Mouse (Mus musculus) CH12.LX (cell line): ENCODE data around the gene Prodh2. TPM values are rescaled to one million over a fixed set of nuclear protein-coding genes. Genes with fewer than 3 reads are reported as not detected.
A peak's percentile ranks its signal among the peaks of the same experiment; 100 is the strongest.

Source experiments
- DNase-seq: peaks from one replicate; pipeline ENCODE4 v3.0.0-alpha.2; 2013; ENCODE audit errors: extremely low read depth
- H3K27ac ChIP-seq: 2 replicates; pipeline ENCODE4 v1.5.1; 2012; ENCODE audit warnings: low read depth, mild to moderate bottlenecking, control low read depth, moderate library complexity; ENCODE audit not compliant: insufficient read depth
- H3K27me3 ChIP-seq: replicated peaks from 2 replicates; pipeline ENCODE3; 2012; ENCODE audit warnings: inconsistent platforms
- H3K36me3 ChIP-seq, 2 experiments: replicated peaks in 1 of 2; 2 replicates each; pipeline versions ENCODE3 to v1.6.1; 2012; ENCODE audit warnings: inconsistent platforms in 1 of 2, low read length in 1 of 2, mild to moderate bottlenecking in 1 of 2, mixed read lengths in 1 of 2, moderate library complexity in 1 of 2; ENCODE audit not compliant: control insufficient read depth in 1 of 2, insufficient read depth in 1 of 2
- H3K4me1 ChIP-seq, 2 experiments: 2 replicates each; pipeline ENCODE4 v1.6.1; 2012; ENCODE audit warnings: inconsistent platforms in 1 of 2, moderate library complexity in 1 of 2; ENCODE audit not compliant: insufficient read depth in 2 of 2, control insufficient read depth in 1 of 2
- H3K4me2 ChIP-seq: 2 replicates; pipeline ENCODE4 v1.6.1; 2012; ENCODE audit warnings: low read depth, mild to moderate bottlenecking, control low read depth; ENCODE audit not compliant: poor library complexity, insufficient read depth, severe bottlenecking
- H3K4me3 ChIP-seq, 3 experiments: fragments of 150-350 bp in 1 of 3; sonication (generic) in 1 of 3; replicated peaks in 1 of 3; 2 replicates each; pipeline versions ENCODE3 to v1.5.1; 2011 to 2012; ENCODE audit warnings: low read depth in 2 of 3, low read length in 2 of 3, mild to moderate bottlenecking in 2 of 3, moderate library complexity in 2 of 3, control low read depth in 1 of 3, improper control_type of control experiment in 1 of 3, inconsistent platforms in 1 of 3, mixed read lengths in 1 of 3; ENCODE audit not compliant: poor library complexity in 1 of 3
- H3K79me2 ChIP-seq: replicated peaks from 2 replicates; pipeline ENCODE4 v1.6.1; 2012; ENCODE audit warnings: mild to moderate bottlenecking, moderate library complexity; ENCODE audit not compliant: control insufficient read depth, poor library complexity, insufficient read depth, severe bottlenecking; ENCODE audit errors: extremely low read depth
- H3K9ac ChIP-seq: 2 replicates; pipeline ENCODE4 v1.6.1; 2012; ENCODE audit warnings: low read depth, mild to moderate bottlenecking, control low read depth, moderate library complexity; ENCODE audit not compliant: insufficient read depth
- H3K9me3 ChIP-seq: replicated peaks from 2 replicates; pipeline ENCODE3; 2012; ENCODE audit warnings: low read length, inconsistent platforms, mixed read lengths
- CTCF ChIP-seq, 2 experiments: IDR thresholded peaks in 1 of 2; conservative IDR thresholded peaks in 1 of 2; 2 replicates each; pipeline ENCODE4 v1.5.1; 2011 to 2012; ENCODE audit warnings: low read depth in 2 of 2, low read length in 2 of 2, improper control_type of control experiment in 1 of 2, inconsistent platforms in 1 of 2, mild to moderate bottlenecking in 1 of 2, moderate library complexity in 1 of 2
- E2F4 ChIP-seq: IDR thresholded peaks from 2 replicates; pipeline ENCODE4 v1.6.1; 2011; ENCODE audit warnings: low read depth, low read length, improper control_type of control experiment; ENCODE audit not compliant: insufficient replicate concordance
- ELF1 ChIP-seq: IDR thresholded peaks from 2 replicates; pipeline ENCODE4 v1.6.1; 2014; ENCODE audit warnings: low read depth, mild to moderate bottlenecking, inconsistent platforms, low read length, improper control_type of control experiment
- ETS1 ChIP-seq: conservative IDR thresholded peaks from 2 replicates; pipeline ENCODE4 v1.6.1; 2012; ENCODE audit warnings: low read depth, mild to moderate bottlenecking, inconsistent platforms, low read length, improper control_type of control experiment, moderate library complexity
- GABPA ChIP-seq: IDR thresholded peaks from 2 replicates; pipeline ENCODE4 v1.6.1; 2012; ENCODE audit warnings: low read depth, low read length, improper control_type of control experiment, inconsistent platforms; ENCODE audit not compliant: insufficient replicate concordance
- MAFK ChIP-seq: IDR thresholded peaks from 2 replicates; pipeline ENCODE4 v1.6.1; 2011; ENCODE audit warnings: low read length, improper control_type of control experiment; ENCODE audit not compliant: insufficient replicate concordance
- MAX ChIP-seq: IDR thresholded peaks from 2 replicates; pipeline ENCODE4 v1.6.1; 2011; ENCODE audit warnings: low read length, improper control_type of control experiment
- MAZ ChIP-seq: IDR thresholded peaks from 2 replicates; pipeline ENCODE4 v1.6.1; 2012; ENCODE audit warnings: low read depth, mild to moderate bottlenecking, inconsistent platforms, low read length, improper control_type of control experiment, moderate library complexity
- MYC ChIP-seq: IDR thresholded peaks from 2 replicates; pipeline ENCODE4 v1.6.1; 2011; ENCODE audit warnings: low read depth, mild to moderate bottlenecking, improper control_type of control experiment, low read length
- NRF1 ChIP-seq: IDR thresholded peaks from 2 replicates; pipeline ENCODE4 v1.6.1; 2014; ENCODE audit warnings: low read depth, mild to moderate bottlenecking, inconsistent platforms, low read length, improper control_type of control experiment, moderate library complexity
- PAX5 ChIP-seq: IDR thresholded peaks from 2 replicates; pipeline ENCODE4 v1.6.1; 2012; ENCODE audit warnings: low read length, inconsistent platforms, mixed read lengths
- RAD21 ChIP-seq: IDR thresholded peaks from 2 replicates; pipeline ENCODE4 v1.6.1; 2011; ENCODE audit warnings: low read depth, mild to moderate bottlenecking, low read length, improper control_type of control experiment, moderate library complexity
- SIN3A ChIP-seq: IDR thresholded peaks from 2 replicates; pipeline ENCODE4 v1.6.1; 2012; ENCODE audit warnings: low read length, improper control_type of control experiment, inconsistent platforms
- SMC3 ChIP-seq: IDR thresholded peaks from 2 replicates; pipeline ENCODE4 v1.6.1; 2011; ENCODE audit warnings: low read depth, low read length, improper control_type of control experiment
- dilution Hi-C: fragments of 300-500 bp; cut with MboI; formaldehyde crosslinking; loops from 2 replicates; pipeline ENCODE4 v1.14.3; 2020; ENCODE audit warnings: low sequenced_read_pairs; ENCODE audit not compliant: extremely low pct_unique_long_range_greater_than_20kb, extremely low pct_ligation_motif_present
- in situ Hi-C: fragments of 300-500 bp; cut with MboI; formaldehyde crosslinking; loops from 3 replicates; pipeline ENCODE4 v1.14.3; 2019; ENCODE audit warnings: low sequenced_read_pairs, low pct_ligation_motif_present, low pct_unique_long_range_greater_than_20kb, mixed read lengths
- polyA plus RNA-seq: library from polyadenylated mRNA; unstranded; fragments of >175 nt; gene quantifications from 2 replicates; pipeline ENCODE4 v1.2.1, GENCODE M21; 2012; ENCODE audit warnings: low read depth; ENCODE audit not compliant: insufficient read length
- total RNA-seq, 2 experiments: library from RNA; depleted of rRNA; stranded (reverse); fragments of 300-350 nt in 1 of 2; fragments of >200 nt in 1 of 2; gene quantifications; 2 replicates each; pipeline ENCODE4 v1.2.3; 2012 to 2014

Gene Prodh2
- total and polyA plus RNA-seq, 3 experiments = not detected

DNA sequence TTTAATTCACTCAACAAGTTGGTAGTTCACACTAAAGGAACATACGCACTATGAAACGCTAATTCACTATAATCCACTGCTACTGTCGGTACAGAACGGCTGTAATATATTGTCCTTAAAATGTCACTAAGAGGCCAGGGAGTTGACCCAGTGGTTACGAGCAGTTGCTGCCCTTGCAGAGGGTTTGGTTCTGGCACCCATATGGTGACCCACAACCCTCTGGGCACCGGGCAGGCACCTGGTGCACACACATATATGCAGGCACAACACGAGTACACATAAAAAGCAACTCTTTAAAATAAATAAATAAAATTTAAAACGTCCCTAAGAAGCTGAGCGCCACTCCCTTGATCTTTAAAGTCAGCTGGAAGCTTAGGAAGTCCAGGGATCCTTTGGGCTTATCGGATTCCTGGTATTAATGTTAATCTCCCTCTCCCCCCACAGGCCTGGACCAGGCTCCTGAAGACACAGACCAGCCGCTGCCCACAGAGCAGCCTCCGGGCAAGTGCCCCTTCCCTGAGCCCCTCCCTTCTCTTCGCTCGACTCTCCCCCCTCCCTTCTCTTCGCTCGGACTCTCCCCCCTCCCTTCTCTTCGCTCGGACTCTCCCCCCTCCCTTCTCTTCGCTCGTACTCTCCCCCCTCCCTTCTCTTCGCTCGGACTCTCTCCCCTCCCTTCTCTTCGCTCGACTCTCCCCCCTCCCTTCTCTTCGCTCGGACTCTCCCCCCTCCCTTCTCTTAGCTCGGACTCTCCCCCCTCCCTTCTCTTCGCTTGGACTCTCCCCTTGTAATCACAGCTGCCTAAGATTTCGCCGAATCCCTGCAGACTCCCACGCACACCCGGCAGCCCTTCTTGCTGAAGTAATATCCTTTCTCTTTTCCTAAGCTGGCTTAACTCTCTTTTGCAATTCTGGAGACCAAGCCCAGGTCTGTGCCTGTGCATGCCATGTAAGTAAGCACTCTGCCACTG, 15.7 kb upstream of the Prodh2 start:
- peak overlapping the region; percentile 34 for H3K4me2 ChIP-seq
- no peaks in the 10 kb centered on the region for H3K36me3 ChIP-seq
- peaks cover 76% of the 10 kb centered on the region for H3K27me3 ChIP-seq
- TF ChIP-seq MAZ (0 out of 2 replicates have a peak, but pooled peaks have one; percentile 37), E2F4 (no peak)
- TF ChIP-seq, all 38 proteins: peak for 1
- in situ Hi-C loops = no loop called here
- DNase-seq = no peak
- dilution Hi-C loops = no loop called here
- Histone ChIP-seq H3K27ac (no peak overlapping the region), H3K9ac (no peak overlapping the region), H3K9me3 (no peaks in the 10 kb centered on the region), H3K79me2 (no peaks in the 10 kb centered on the region), H3K4me1 (no peaks in the 10 kb centered on the region), H3K4me3 (no peak overlapping the region)

DNA sequence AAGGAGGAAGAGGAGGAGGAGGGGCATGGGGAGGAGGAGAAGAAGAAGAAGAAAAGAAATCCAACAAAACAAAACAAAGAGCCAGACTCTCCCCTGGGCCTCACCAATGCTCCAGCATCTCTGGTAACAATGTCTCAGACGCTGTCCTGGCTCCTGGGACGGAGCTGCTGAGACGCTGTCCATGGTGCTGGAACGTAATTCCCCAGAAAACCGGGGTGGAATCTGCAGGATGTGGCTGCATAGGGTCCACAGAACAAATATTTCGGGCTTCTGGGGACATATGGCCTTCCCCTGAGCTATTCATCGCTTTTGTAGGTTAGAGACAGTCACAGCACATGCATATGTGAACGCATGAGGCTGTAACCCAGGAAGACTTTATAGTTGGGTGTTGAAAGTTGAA, 9.2 kb upstream of the Prodh2 start:
- Histone ChIP-seq H3K27me3 (peaks cover 76% of the 10 kb centered on the region), H3K4me3 (no peak overlapping the region), H3K79me2 (no peaks in the 10 kb centered on the region), H3K27ac (no peak overlapping the region), H3K9me3 (peaks cover 9% of the 10 kb centered on the region), H3K36me3 (no peaks in the 10 kb centered on the region), H3K4me1 (no peaks in the 10 kb centered on the region), H3K9ac (no peak overlapping the region), H3K4me2 (no peak overlapping the region)
- in situ Hi-C loops = no loop called here
- DNase-seq = no peak
- dilution Hi-C loops = no loop called here
- no peak for TF ChIP-seq ELF1
- no peak for TF ChIP-seq PAX5
- TF ChIP-seq SIN3A = no peak
- TF ChIP-seq GABPA = no peak

DNA sequence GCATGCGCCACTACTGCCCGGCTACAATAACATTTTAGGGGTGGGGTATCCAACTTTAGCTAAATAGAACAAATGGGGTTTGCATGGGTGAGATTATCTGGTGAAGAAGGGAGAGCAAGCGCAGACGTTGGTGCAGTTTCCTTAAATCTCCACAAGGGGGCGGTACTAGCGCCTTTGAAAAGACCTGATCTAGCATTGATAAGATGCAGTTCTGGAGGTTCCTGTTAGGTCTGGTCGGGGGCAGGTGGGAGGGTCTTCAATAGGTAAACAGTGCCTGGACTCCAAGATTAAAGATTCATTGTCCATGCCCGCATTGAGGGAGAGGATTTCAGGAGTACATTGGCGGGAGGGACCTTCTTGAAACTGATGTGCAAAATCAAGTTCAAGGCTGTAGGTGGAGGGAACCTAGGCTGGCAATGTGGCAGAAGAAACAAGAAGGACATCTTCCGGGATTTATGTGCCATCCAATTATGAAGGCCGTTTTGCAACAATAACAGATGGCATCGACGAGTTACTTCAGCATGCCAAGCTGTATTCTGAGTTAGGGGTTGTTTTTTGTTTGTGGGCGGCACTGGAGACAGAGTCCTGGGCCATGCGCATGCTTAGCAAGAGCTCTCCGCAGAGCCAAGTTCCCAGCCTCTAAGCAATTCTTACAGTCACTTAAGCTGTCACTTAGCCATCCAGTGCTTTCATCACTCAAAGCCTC, 3.0 kb upstream of the Prodh2 start:
- dilution Hi-C loops (no loop called here), in situ Hi-C loops (loop anchor here (10.0 kb wide), 1 partner anchor 46 kb away; the partner anchor contains the start of gene Aplp1)
- H3K27ac ChIP-seq = no peak overlapping the region
- peaks cover 72% of the 10 kb centered on the region for H3K27me3 ChIP-seq
- H3K4me2 ChIP-seq = no peak overlapping the region
- H3K9me3 ChIP-seq = peaks cover 14% of the 10 kb centered on the region
- no peak overlapping the region for H3K4me3 ChIP-seq
- no peaks in the 10 kb centered on the region for H3K4me1 ChIP-seq
- peak; percentile 67 for DNase-seq
- H3K9ac ChIP-seq = no peak overlapping the region
- TF ChIP-seq MAX (no peak), MAFK (no peak), MYC (no peak), SMC3 (peak; percentile 70), NRF1 (no peak), ETS1 (no peak), CTCF (conservative IDR thresholded peaks at IDR 0.05 in 1 of 2, IDR thresholded peaks at IDR 0.05 in 1 of 2; ENCODE audit: low read depth in 2 of 2, low read length in 2 of 2) (peak; percentile 78 to 85), RAD21 (peak; percentile 55)
- no peaks in the 10 kb centered on the region for H3K36me3 ChIP-seq
- no peaks in the 10 kb centered on the region for H3K79me2 ChIP-seq
